Mouse (Mus musculus) adrenal gland, adult (tissue): ENCODE data around the gene Clstn2.

Experiments
- DNase-seq, 2 experiments: peaks; one replicate each; pipeline ENCODE4 v3.0.0; 2022 to 2023; ENCODE audit warnings: low spot score in 1 of 2; ENCODE audit not compliant: inconsistent age in 2 of 2

The Clstn2 gene

GRCm38 (mm10) chr9:97780032-97780616 is 252.9 kb downstream of the Clstn2 start:
- no peak for DNase-seq

- DNase-seq: no peak
Observed at GRCm38 (mm10) chr9:97775770-97776169, 257.2 kb downstream of the Clstn2 start.

GRCm38 (mm10) chr9:97774991-97775390 is 258.0 kb downstream of the Clstn2 start:
- DNase-seq: no peak

GRCm38 (mm10) chr9:97773911-97774310 is 259.1 kb downstream of the Clstn2 start:
- no peak for DNase-seq

GRCm38 (mm10) chr9:97772431-97772830 is 260.6 kb downstream of the Clstn2 start:
- DNase-seq: no peak

- no peak for DNase-seq
Observed at GRCm38 (mm10) chr9:97769331-97769730, 263.6 kb downstream of the Clstn2 start.

- no peak for DNase-seq
Observed at GRCm38 (mm10) chr9:97765251-97765767, 267.7 kb downstream of the Clstn2 start.

GRCm38 (mm10) chr9:97763048-97763447 is 269.9 kb downstream of the Clstn2 start:
- DNase-seq: peak in 1 of 2 experiments; percentile 24

GRCm38 (mm10) chr9:97755599-97756270 is 277.2 kb downstream of the Clstn2 start:
- DNase-seq: no peak

GRCm38 (mm10) chr9:97753715-97754114 is 279.3 kb downstream of the Clstn2 start:
- DNase-seq: peak in 1 of 2 experiments; percentile 55

- no peak for DNase-seq
Observed at GRCm38 (mm10) chr9:97746574-97746973, 286.4 kb downstream of the Clstn2 start.

GRCm38 (mm10) chr9:97727715-97728486 is 305.1 kb downstream of the Clstn2 start:
- DNase-seq: no peak

- DNase-seq: no peak
Observed at GRCm38 (mm10) chr9:97717728-97718127, 315.3 kb downstream of the Clstn2 start.

- DNase-seq: peak in 1 of 2 experiments; percentile 50
Observed at GRCm38 (mm10) chr9:97717005-97717404, 316.0 kb downstream of the Clstn2 start.

GRCm38 (mm10) chr9:97712888-97713287 is 320.1 kb downstream of the Clstn2 start:
- no peak for DNase-seq

GRCm38 (mm10) chr9:97703901-97704503 is 329.0 kb downstream of the Clstn2 start:
- no peak for DNase-seq

GRCm38 (mm10) chr9:97702989-97703388 is 330.0 kb downstream of the Clstn2 start:
- no peak for DNase-seq

GRCm38 (mm10) chr9:97699983-97700382 is 333.0 kb downstream of the Clstn2 start:
- no peak for DNase-seq

GRCm38 (mm10) chr9:97699020-97699419 is 334.0 kb downstream of the Clstn2 start:
- DNase-seq: no peak

GRCm38 (mm10) chr9:97698071-97698470 is 334.9 kb downstream of the Clstn2 start:
- no peak for DNase-seq

- DNase-seq: no peak
Observed at GRCm38 (mm10) chr9:97696655-97697235, 336.2 kb downstream of the Clstn2 start.
